Mouse (Mus musculus): ENCODE data around the gene Nek6. TPM values are rescaled to one million over a fixed set of nuclear protein-coding genes. Genes with fewer than 3 reads are reported as not detected.

The Nek6 gene
- 22.0 TPM for polyA plus RNA-seq (2014; fragmentation: Illumina TruSeq; extraction: RNeasy Lipid Tissue Mini Kit (QIAGEN cat#74804); ENCODE audit: low read depth, low replicate concordance)

DNA sequence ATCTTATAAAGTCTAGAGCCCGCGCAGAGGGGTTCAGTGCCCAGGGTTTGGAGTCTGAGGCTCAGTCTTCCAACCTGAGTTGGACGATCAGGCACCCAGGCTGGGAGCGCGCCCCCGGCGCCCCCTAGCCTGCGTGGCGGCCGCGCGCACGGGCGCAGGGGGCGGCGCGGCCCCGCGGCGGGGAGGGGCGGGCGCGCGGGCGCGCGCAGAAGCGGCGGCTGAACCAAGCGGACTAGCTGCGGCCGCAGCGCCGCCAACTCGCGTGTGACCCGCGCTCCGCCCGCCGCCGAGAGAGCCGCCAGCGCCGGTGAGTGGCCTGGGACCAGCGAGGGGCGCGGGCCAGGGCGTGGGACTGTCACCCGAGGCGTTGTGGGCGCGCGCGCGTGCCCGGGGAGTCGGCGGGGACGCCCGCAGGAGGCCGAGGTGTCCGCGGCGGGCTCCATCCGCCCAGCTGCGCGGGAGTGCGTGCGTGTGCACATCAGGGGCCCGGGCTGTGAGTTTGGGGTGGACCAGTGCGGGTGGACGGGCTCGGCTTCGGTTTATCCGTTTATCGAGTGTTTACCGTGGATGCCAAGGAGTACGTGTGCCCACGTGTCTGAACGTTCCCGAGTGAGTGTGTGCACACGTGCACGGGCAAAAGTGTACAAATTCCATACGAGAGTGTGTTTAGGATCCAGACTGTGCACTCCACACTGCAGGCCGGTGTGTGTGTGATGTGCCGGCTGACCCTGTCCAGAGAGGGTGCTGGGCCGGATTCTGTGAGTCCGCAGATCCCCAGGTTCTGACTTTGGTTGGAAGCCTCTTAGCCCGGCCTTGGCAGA, at the start of gene Nek6:
Gene Nek6, plus strand, starts transcription at position 157 of the 821 bp plus-strand sequence.

DNA sequence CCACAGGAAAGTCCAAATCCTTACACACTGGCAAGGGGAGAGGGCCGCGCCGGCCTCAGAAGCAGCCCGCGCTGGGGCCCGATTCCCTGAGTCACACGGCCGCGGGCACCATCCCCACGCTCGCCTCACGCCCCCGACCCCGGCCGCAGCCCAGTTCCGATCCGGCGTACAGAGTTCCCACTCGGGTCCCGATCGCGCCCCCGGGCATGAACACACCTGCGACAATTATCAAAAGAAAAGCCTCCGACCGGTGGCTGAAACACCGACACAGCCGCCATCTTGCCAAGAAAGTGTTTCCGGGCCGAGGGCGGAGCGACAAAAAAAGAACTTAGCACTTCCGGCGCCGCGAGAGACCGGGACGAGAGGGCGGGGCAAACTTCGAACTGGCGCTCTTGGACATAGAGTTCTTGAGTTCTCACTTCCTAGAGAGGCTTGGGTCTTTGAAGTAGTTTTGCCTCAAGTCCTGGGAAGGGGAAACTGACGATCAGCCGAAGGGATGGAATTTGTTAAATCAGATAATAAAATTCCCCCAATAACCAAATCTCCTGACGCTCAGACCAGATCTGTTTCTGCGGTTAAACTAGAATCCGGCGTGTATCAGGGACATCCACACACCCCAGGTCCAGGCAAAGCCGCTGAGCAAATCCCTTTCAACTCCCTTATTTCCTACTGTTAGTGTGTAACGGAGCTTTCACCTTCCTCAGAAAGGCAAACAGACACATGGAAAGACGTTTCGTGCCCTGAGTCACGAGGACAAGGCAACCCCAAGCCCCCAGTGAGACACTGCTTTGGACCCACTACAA, 132.4 kb downstream of the Nek6 start, which contains the start of gene Psmb7:
Gene Psmb7, minus strand, starts transcription at position 463 of the 803 bp plus-strand sequence.

Other genes starting within 250 kb of the Nek6 start
- 8.9 TPM for gene Dennd1a, start 224.3 kb upstream of the Nek6 start, polyA plus RNA-seq (2014; fragmentation: Illumina TruSeq; extraction: RNeasy Lipid Tissue Mini Kit (QIAGEN cat#74804); ENCODE audit: low read depth, low replicate concordance)
- gene Lhx2, start 172.4 kb upstream of the Nek6 start, polyA plus RNA-seq (2014; fragmentation: Illumina TruSeq; extraction: RNeasy Lipid Tissue Mini Kit (QIAGEN cat#74804); ENCODE audit: low read depth, low replicate concordance): 1.6 TPM
- gene Psmb7, start 132.4 kb downstream of the Nek6 start, polyA plus RNA-seq (2014; fragmentation: Illumina TruSeq; extraction: RNeasy Lipid Tissue Mini Kit (QIAGEN cat#74804); ENCODE audit: low read depth, low replicate concordance): 186 TPM
- not detected for gene Nr5a1, start 202.9 kb downstream of the Nek6 start, polyA plus RNA-seq (2014; fragmentation: Illumina TruSeq; extraction: RNeasy Lipid Tissue Mini Kit (QIAGEN cat#74804); ENCODE audit: low read depth, low replicate concordance)

Data from liver, adult 10 weeks (tissue).